Mouse (Mus musculus) left cerebral cortex, adult 18-20 months (tissue): ENCODE data around the gene Hormad2. TPM values are rescaled to one million over a fixed set of nuclear protein-coding genes. Genes with fewer than 3 reads are reported as not detected.

Experiments used
- DNase-seq, 2 experiments: peaks; one replicate each; pipeline ENCODE4 v3.0.0; 2021 to 2022; ENCODE audit warnings: low spot score in 2 of 2, mixed read lengths in 1 of 2
- long read RNA-seq, 2 experiments: library from polyadenylated mRNA; stranded (forward); transcript quantifications; one replicate each; pipeline ENCODE4 v2.0.0; 2021
- total RNA-seq, 2 experiments: library from RNA; stranded (reverse); gene quantifications; 2 replicates each; pipeline ENCODE4 v1.2.3; 2021

The Hormad2 gene
- not detected for total RNA-seq
- long read RNA-seq, experiment 1 = 0 reads
- long read RNA-seq, experiment 2 = 0 reads

GRCm38 (mm10) chr11:4440978-4441377, at the start of gene Hormad2:
Gene Hormad2, minus strand, starts transcription at chr11:4441105.
- DNase-seq = no peak

- no peak for DNase-seq
Observed at GRCm38 (mm10) chr11:4489207-4489606, 48.3 kb upstream of the Hormad2 start.

- no peak for DNase-seq
Observed at GRCm38 (mm10) chr11:4488798-4489197, 47.9 kb upstream of the Hormad2 start.

GRCm38 (mm10) chr11:4488367-4488766, 47.5 kb upstream of the Hormad2 start:
- no peak for DNase-seq

GRCm38 (mm10) chr11:4487401-4487965, 46.6 kb upstream of the Hormad2 start:
- DNase-seq = no peak

GRCm38 (mm10) chr11:4484541-4484940, 43.6 kb upstream of the Hormad2 start:
- DNase-seq = no peak

GRCm38 (mm10) chr11:4482641-4483040, 41.7 kb upstream of the Hormad2 start:
- DNase-seq = no peak

- DNase-seq = no peak
Observed at GRCm38 (mm10) chr11:4476184-4476697, 35.3 kb upstream of the Hormad2 start.

GRCm38 (mm10) chr11:4472464-4473179, 31.7 kb upstream of the Hormad2 start:
- DNase-seq = no peak

GRCm38 (mm10) chr11:4471734-4472133, 30.8 kb upstream of the Hormad2 start:
- no peak for DNase-seq

- DNase-seq = no peak
Observed at GRCm38 (mm10) chr11:4471251-4471650, 30.3 kb upstream of the Hormad2 start.

GRCm38 (mm10) chr11:4469091-4469490, 28.2 kb upstream of the Hormad2 start:
- no peak for DNase-seq

GRCm38 (mm10) chr11:4467436-4467835, 26.5 kb upstream of the Hormad2 start:
- no peak for DNase-seq

- DNase-seq = no peak
Observed at GRCm38 (mm10) chr11:4466191-4466590, 25.3 kb upstream of the Hormad2 start.

GRCm38 (mm10) chr11:4464616-4465015, 23.7 kb upstream of the Hormad2 start:
- DNase-seq = no peak

GRCm38 (mm10) chr11:4464186-4464585, 23.3 kb upstream of the Hormad2 start:
- no peak for DNase-seq

GRCm38 (mm10) chr11:4462868-4463267, 22.0 kb upstream of the Hormad2 start:
- DNase-seq = no peak

- DNase-seq = no peak
Observed at GRCm38 (mm10) chr11:4461154-4461553, 20.2 kb upstream of the Hormad2 start.

- no peak for DNase-seq
Observed at GRCm38 (mm10) chr11:4460615-4461014, 19.7 kb upstream of the Hormad2 start.

- DNase-seq = no peak
Observed at GRCm38 (mm10) chr11:4454895-4455535, 14.1 kb upstream of the Hormad2 start.

- no peak for DNase-seq
Observed at GRCm38 (mm10) chr11:4452467-4453184, 11.7 kb upstream of the Hormad2 start.
